Mouse (Mus musculus) embryo, embryonic 11.5 days (tissue): ENCODE measurements at regions not wholly inside any gene's neighbourhood (a gene's known extent, or its start where the extent isn't known, plus 50 kb on each side); places are given as distances from the start of the nearest gene placed in this dataset.

Experiments used
- DNase-seq: peaks from one replicate; pipeline ENCODE4 v3.0.0-alpha.2; 2012; ENCODE audit warnings: low read depth, low spot score

DNA sequence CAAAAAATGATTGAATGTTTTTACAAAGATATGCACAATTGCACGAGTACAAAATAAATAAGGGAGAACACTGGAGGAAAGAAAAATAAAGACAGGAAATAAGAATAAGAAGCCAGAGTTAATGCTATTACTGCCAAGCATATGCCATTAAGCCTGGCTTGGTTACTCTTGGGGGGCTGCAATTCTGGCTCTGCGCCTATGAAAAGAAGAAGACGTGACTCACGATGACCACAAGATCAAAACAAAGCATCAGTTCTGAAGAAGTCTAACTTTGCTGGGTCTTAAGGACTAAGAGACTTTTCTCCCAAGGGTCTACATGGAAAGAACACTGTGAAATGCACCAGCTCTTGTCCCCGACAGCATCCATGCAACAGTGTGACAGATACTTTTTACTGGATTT, 454.8 kb upstream of the Mpdz start:
- DNase-seq, result no peak

DNA sequence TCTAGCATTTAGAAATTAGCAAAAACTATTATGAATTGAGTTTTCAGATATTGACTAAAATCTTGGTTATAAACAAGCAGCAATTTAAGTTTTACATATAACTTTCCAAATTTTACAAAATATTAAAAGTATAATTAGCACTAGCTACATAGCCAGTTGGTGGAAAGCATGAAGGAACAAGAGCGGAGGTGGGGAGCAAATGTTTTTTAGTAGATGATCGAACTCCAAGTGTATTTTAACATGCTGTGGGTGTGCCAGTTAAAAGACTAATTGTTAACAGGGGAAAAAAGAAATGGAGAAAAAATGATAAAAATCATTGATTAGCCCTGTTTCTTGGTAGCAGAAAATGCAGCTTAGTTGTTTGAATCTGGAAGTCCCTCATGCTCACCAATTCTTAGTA, 426.3 kb upstream of the Mpdz start:
- no peak for DNase-seq

- no peak for DNase-seq
These were observed 399.3 kb upstream of the Mpdz start for GRCm38 (mm10) chr4:81841642-81842494.

GRCm38 (mm10) chr4:81829972-81830371, 387.4 kb upstream of the Mpdz start:
- DNase-seq, result no peak

DNA sequence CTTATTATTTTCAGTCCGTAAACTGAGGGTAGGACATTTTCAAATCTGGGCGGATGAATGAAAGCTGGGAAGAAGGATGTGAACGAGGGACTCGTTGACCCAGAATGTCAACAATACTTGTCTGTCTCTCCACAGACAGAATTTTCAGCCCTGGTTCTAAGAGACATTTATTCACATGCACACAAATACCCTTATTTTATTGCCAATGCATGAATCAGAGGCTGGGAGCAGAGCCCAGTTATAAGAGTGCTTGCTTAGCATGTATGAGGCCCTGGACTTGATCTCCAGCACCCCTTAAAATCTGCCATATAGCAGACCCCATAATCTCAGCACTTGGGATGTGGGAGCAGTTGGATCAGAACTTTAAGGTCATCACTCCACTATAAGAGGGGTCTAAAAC, 384.8 kb upstream of the Mpdz start:
- DNase-seq, result no peak

DNA sequence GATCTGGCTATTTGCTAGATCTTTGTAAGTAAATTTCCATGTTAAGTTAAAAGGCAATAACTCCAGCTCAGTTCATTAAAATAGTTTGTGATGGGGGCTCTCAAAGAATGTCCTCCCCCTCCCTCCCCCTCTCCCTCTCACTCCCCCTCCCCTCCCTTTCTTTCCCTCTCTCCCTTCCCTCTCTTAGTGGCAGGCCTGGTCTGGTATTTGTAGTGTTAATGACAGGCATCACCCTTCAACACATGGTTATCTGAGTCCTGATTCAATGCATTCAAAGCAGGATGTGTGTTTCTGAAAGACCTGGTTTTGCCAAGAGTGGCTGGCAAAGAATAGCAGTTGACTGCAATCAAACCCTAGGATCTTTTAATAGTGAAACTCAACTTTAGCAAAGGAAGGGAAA, 383.4 kb upstream of the Mpdz start:
- no peak for DNase-seq

GRCm38 (mm10) chr4:81823566-81823965, 381.0 kb upstream of the Mpdz start:
- DNase-seq, result no peak

DNA sequence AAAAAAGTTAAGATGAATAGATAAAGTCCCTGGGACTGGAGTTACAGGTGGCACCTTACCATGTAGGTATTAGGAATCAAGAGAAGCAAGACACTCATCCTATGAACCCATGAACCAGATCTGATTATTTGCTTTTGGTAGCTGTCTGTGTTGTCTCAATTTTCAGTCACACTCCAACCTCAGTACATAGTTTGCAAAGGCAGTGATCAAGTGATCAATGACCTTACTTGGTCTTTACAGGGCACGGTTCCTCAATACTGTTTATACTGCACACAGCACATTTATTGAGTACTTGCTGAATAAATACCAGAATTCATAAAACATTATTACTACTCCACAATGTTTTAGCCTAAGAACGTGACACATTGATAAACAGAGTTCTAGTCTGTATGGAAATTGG, 346.7 kb upstream of the Mpdz start:
- DNase-seq, result no peak

GRCm38 (mm10) chr4:81788636-81789035, 346.0 kb upstream of the Mpdz start:
- DNase-seq, result no peak

DNA sequence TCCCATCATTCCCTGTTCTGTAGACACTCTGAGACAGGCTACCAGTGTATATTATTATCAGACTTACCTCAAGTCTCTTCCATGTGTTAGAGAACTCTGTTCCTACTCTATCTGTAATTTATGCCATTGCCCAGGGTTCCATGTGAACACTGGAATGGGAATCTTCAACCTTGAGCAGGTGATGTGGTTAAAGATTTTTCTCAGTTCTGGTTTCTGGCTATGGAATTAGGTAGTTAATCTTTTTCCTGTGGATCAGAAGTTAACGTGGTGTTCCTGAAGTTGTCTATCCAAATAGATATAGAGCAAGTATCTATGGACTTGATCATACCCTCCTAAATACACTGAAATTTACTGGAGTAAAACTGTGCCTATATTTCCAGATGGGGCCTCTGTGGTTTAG, 339.4 kb upstream of the Mpdz start:
- DNase-seq, result no peak

DNA sequence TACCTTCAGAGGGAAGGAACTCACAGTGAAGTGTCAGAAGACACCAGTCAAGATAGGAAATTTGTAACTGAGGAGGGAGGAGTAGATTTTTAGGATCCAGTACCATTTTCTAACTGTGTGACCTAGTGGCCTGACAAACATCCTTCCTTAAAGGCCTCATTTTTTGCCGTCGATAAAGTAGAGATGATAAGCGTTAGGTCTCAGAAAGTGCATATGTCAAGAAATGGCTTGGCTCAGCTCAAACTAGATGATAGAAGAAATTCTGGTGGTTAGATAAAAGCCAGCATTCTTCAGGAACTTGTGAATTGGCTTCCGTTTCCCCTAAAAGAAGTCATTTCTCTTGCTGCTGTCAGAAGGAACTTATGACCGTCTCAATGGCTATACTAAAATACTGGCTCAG, 324.1 kb upstream of the Mpdz start:
- no peak for DNase-seq

GRCm38 (mm10) chr4:81764026-81764867, 321.6 kb upstream of the Mpdz start:
- no peak for DNase-seq

DNA sequence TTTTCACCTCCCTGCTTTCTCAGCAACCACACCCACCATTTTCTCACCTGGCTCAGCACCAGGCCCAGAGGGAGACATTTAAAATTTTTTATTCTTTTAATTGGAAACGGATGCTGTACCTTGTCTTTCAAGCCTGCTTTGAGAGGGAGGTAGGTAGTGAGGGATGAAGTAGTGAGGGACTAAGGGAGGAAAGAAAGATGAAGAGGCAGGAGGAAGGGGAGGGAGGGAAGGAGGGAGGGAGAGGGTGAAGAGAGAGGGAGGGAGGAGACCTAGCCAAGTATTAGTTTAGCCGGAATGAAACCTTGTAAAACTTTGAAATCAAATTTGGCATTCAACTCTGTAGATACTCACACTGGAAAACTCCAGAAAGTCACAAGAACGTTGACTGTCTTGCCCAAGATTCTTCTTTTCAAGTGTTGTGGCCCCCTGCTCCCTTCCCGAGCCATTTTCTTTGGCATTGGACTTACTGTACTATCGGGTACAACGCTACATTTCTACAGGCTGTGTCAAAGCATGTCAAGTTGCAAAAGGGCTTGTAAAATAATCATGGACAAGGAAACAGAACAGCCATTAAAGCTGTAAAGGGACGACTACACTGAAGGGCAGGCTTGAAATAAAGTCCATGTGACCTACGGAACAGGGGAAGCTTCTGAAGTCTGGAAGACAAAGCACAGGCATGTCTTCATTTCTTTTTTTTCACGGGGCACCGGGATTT, 320.9 kb upstream of the Mpdz start:
- no peak for DNase-seq

DNA sequence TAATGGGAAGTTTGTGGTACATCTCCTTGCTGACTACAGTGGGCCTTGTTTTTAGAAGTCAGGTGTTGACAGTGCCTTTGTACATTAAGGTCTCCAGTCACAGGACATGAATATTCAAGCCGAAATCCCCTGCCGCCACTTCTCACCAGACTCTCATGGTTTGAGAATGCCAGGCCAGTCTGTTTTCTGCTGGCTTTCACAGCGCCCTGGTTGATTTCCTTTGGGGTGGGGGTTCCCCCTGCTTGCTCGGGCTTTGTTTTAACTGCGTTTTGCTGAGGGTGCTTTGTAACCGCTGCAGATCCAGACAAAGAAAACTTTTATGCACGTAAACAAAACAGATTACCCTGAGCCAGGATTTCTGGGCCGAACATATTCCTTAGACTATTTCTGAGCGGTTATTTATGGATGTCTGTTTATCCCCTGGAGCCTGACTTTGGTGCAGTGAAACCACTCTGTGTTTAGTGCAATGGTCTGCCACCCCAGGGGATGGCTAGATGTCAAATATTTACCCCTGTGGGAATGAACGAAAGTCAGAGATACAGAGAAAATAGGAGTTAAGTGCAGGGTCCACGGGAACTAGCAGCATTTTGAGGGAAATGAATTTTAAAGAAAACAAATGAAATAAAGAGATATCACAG, 320.1 kb upstream of the Mpdz start:
- DNase-seq, result no peak

GRCm38 (mm10) chr4:81757905-81758304, 315.3 kb upstream of the Mpdz start:
- DNase-seq, result no peak

- peak; percentile 56 for DNase-seq
These were observed 302.3 kb upstream of the Mpdz start for GRCm38 (mm10) chr4:81744629-81745509.

GRCm38 (mm10) chr4:81743978-81744628, 301.5 kb upstream of the Mpdz start:
- DNase-seq, result no peak

- DNase-seq, result no peak
These were observed 300.2 kb upstream of the Mpdz start for GRCm38 (mm10) chr4:81742536-81743459.

DNA sequence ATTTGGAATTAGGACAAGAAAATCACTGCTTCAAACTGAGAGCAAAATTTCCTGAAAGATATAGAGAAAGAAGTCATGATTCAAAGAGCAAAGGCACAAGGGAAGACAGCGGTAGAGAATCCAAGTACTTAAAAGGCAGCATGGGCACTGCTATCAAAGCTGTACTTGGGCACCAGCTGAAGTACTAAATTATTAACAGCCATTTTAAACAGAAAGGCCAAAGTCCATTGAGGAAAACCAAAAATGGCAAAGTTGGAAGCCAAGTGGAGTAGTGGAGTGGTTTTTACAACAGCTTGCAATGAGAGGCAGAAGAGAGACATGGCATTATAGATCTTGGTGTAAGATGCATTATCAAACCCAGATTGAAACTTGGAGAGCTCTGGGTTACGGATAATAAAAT, 291.8 kb upstream of the Mpdz start:
- no peak for DNase-seq
